Mouse (Mus musculus) MEL (cell line): Measurements from ENCODE around the gene Gsn.

Source experiments
- CTCF ChIP-seq, 3 experiments: IDR thresholded peaks in 2 of 3; conservative IDR thresholded peaks in 1 of 3; 2 replicates each; pipeline ENCODE4 v1.5.1; 2011 to 2012; ENCODE audit warnings: low read length in 3 of 3, low read depth in 2 of 3, mild to moderate bottlenecking in 2 of 3, improper control_type of control experiment in 1 of 3, inconsistent platforms in 1 of 3, mixed read lengths in 1 of 3, moderate library complexity in 1 of 3; ENCODE audit not compliant: control insufficient read depth in 1 of 3, insufficient read depth in 1 of 3, poor library complexity in 1 of 3, severe bottlenecking in 1 of 3
- E2F4 ChIP-seq: IDR thresholded peaks from 2 replicates; pipeline ENCODE4 v1.6.1; 2011; ENCODE audit warnings: low read depth, low read length, improper control_type of control experiment, borderline replicate concordance
- EP300 ChIP-seq, 2 experiments: IDR thresholded peaks; 2 replicates each; pipeline ENCODE4 v1.6.1; 2011; ENCODE audit warnings: improper control_type of control experiment in 2 of 2, low read length in 2 of 2, low read depth in 1 of 2, mild to moderate bottlenecking in 1 of 2
- GABPA ChIP-seq: IDR thresholded peaks from 2 replicates; pipeline ENCODE4 v1.6.1; 2012; ENCODE audit warnings: low read depth, mild to moderate bottlenecking, inconsistent platforms, low read length, improper control_type of control experiment, moderate library complexity
- HCFC1 ChIP-seq: IDR thresholded peaks from 2 replicates; pipeline ENCODE4 v1.6.1; 2012; ENCODE audit warnings: low read depth, mild to moderate bottlenecking, inconsistent platforms, low read length, improper control_type of control experiment, moderate library complexity
- NELFE ChIP-seq: IDR thresholded peaks from 2 replicates; pipeline ENCODE4 v1.6.1; 2011; ENCODE audit warnings: low read depth, low read length, improper control_type of control experiment
- POLR2A ChIP-seq, 2 experiments: IDR thresholded peaks; 2 replicates each; pipeline ENCODE4 v1.6.1; 2011 to 2012; ENCODE audit warnings: low read length in 2 of 2, mild to moderate bottlenecking in 2 of 2, control low read depth in 1 of 2, improper control_type of control experiment in 1 of 2, low read depth in 1 of 2, moderate library complexity in 1 of 2; ENCODE audit not compliant: control insufficient read depth in 1 of 2, insufficient read depth in 1 of 2, poor library complexity in 1 of 2

GRCm38 (mm10) chr2:35260291-35260690, 4.1 kb downstream of the Gsn start:
- TF ChIP-seq CTCF (IDR thresholded peaks at IDR 0.05 in 2 of 3, conservative IDR thresholded peaks at IDR 0.05 in 1 of 3; ENCODE audit: control insufficient read depth in 1 of 3, insufficient read depth in 1 of 3, low read depth in 2 of 3, low read length in 3 of 3, poor library complexity in 1 of 3, severe bottlenecking in 1 of 3) (no peak), EP300 (IDR thresholded peaks at IDR 0.05; ENCODE audit: low read depth in 1 of 2, low read length in 2 of 2) (no peak), HCFC1 (no peak), POLR2A (IDR thresholded peaks at IDR 0.05; ENCODE audit: control insufficient read depth in 1 of 2, insufficient read depth in 1 of 2, low read depth in 1 of 2, low read length in 2 of 2, poor library complexity in 1 of 2) (no peak), NELFE (no peak), E2F4 (no peak), GABPA (no peak)
